Mouse (Mus musculus) heart, embryonic 13.5 days (tissue): ENCODE measurements around the gene Hypk. TPM values are rescaled to one million over a fixed set of nuclear protein-coding genes. Genes with fewer than 3 reads are reported as not detected.

Source experiments
- ATAC-seq: fragments of 200-750 bp; cut with Nextera tagmentation; 2 replicates; pipeline ENCODE4 v1.8.0; 2017; ENCODE audit warnings: moderate TSS enrichment; ENCODE audit not compliant: insufficient number of reproducible peaks, low FRiP score, low TSS enrichment; ENCODE audit errors: extremely low read depth
- H3K27ac ChIP-seq: fragments of 300-500 bp; sonication (generic); replicated peaks from 2 replicates; pipeline ENCODE4 v1.5.1; 2015; ENCODE audit warnings: moderate library complexity, mild to moderate bottlenecking, inconsistent platforms
- H3K27me3 ChIP-seq: fragments of 300-500 bp; sonication (generic); replicated peaks from 2 replicates; pipeline ENCODE4 v1.6.1; 2015; ENCODE audit warnings: mild to moderate bottlenecking, inconsistent platforms
- H3K36me3 ChIP-seq: fragments of 300-500 bp; sonication (generic); 2 replicates; pipeline ENCODE4 v1.6.1; 2015; ENCODE audit warnings: mild to moderate bottlenecking, inconsistent platforms
- H3K4me1 ChIP-seq: fragments of 300-500 bp; sonication (generic); 2 replicates; pipeline ENCODE4 v1.6.1; 2015; ENCODE audit warnings: inconsistent platforms
- H3K4me2 ChIP-seq: fragments of 300-500 bp; sonication (generic); 2 replicates; pipeline ENCODE4 v1.6.1; 2015; ENCODE audit warnings: inconsistent platforms, mild to moderate bottlenecking, moderate library complexity
- H3K4me3 ChIP-seq: fragments of 300-500 bp; sonication (generic); 2 replicates; pipeline ENCODE4 v1.5.1; 2015; ENCODE audit warnings: moderate library complexity, mild to moderate bottlenecking, inconsistent platforms
- H3K9ac ChIP-seq: fragments of 300-500 bp; sonication (generic); 2 replicates; pipeline ENCODE4 v1.6.1; 2015; ENCODE audit warnings: inconsistent platforms, mild to moderate bottlenecking, moderate library complexity
- H3K9me3 ChIP-seq: fragments of 300-500 bp; sonication (generic); 2 replicates; pipeline ENCODE4 v1.6.1; 2016; ENCODE audit warnings: inconsistent platforms
- WGBS: fragments of 180-500 bp; shearing (Covaris S2); methylation state at CpG from one replicate; pipeline ENCODE4 v1.1.7; 2015; ENCODE audit warnings: mixed read lengths; 5-methylcytosine and 5-hydroxymethylcytosine counted together
- microRNA-seq: library from miRNA; unstranded; fragments of <30 nt; microRNA quantifications from one replicate; pipeline ENCODE4, GENCODE M21; 2016
- polyA plus RNA-seq: library from polyadenylated mRNA; unstranded; fragments of >200 nt; fragmentation: Nextera tagmentation; extraction: Ambion mirVana; gene quantifications from 2 replicates; pipeline ENCODE4 v1.2.1, GENCODE M21; 2015

The Hypk gene
- polyA plus RNA-seq, 1 experiment from 2014 or later: 96.3 TPM

DNA sequence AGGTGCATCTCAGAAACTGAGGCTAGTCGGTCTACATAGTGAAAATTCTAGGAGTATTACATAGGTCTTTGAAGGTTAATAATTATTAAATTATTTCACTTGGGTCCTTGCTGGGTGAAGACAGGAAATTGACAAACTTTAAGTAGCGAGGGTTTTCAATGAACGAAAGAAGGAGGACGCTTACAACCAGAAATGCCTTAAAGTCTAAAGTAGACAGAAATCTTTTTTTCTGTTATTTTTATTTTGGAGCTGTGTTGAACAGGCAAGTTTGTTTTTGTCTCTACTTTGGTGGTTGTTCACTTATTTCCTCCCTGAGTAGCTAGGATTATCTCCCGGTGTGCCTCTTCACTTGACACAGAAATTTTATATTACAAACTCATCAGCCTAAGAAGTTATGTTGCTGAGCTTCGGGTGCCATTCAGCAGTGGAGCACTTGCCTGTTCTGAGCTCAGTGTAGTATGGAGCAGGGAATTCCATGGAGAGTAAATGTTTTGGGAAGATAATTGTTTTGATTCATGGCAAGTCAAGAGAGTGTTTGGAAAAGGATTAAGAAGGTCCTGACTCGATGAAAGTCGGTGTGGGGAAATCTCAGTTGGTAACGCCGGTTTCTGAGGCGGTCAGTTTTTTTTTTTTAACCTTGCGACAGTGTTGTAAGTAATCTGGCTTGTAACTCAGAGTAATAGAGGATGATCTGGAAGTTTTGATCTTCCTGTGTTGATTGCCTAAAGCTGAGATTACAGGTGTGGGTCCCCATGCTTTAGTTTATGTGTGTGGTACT is 54.3 kb downstream of the Hypk start:
- no peak overlapping the region for H3K27ac ChIP-seq
- peaks cover 29% of the 10 kb centered on the region for H3K36me3 ChIP-seq
- H3K9ac ChIP-seq: peak overlapping the region; percentile 86
- H3K9me3 ChIP-seq: no peaks in the 10 kb centered on the region
- no peaks in the 10 kb centered on the region for H3K27me3 ChIP-seq
- H3K4me2 ChIP-seq: peak overlapping the region; percentile 74
- no peak for ATAC-seq
- H3K4me3 ChIP-seq: peak overlapping the region; percentile 70
- peaks cover 22% of the 10 kb centered on the region for H3K4me1 ChIP-seq
- 14% methylated on average over 12 of the region's 12 CpGs for WGBS

GRCm38 (mm10) chr2:121507951-121508330 is 54.9 kb downstream of the Hypk start:
- 68% methylated on average over 2 of the region's 2 CpGs for WGBS
- peak overlapping the region; percentile 74 for H3K4me2 ChIP-seq

More at GRCm38 (mm10) chr2:121507951-121508330, 54.9 kb downstream of the Hypk start:
- no peak for ATAC-seq
- Histone ChIP-seq H3K27me3 (no peaks in the 10 kb centered on the region), H3K4me3 (peak overlapping the region; percentile 70), H3K27ac (no peak overlapping the region), H3K4me1 (peaks cover 22% of the 10 kb centered on the region), H3K36me3 (peaks cover 35% of the 10 kb centered on the region), H3K9me3 (no peaks in the 10 kb centered on the region), H3K9ac (peak overlapping the region; percentile 86)

Small RNAs within 50 kb of the gene (microRNA-seq; reads per million reads assigned to microRNA genes)
- gene Gm22953: not detected

Other genes starting within 250 kb of the Hypk start
- 44.5 and 44.6 TPM in 2 replicates for gene Trp53bp1, start 181.9 kb upstream of the Hypk start, polyA plus RNA-seq
- 3.8 and 4.7 TPM in 2 replicates for gene Map1a, start 163.7 kb upstream of the Hypk start, polyA plus RNA-seq
- 9.9 TPM in 2 replicates for gene Ppip5k1, start 97.9 kb upstream of the Hypk start, polyA plus RNA-seq
- gene Ckmt1, start 95.6 kb upstream of the Hypk start, polyA plus RNA-seq: 0.37 and 0.47 TPM in 2 replicates
- not detected in 2 replicates for gene Strc, start 66.1 kb upstream of the Hypk start, polyA plus RNA-seq
- gene Pdia3, start 39.5 kb upstream of the Hypk start, polyA plus RNA-seq: 524 and 560 TPM in 2 replicates
- 2.2 and 2.7 TPM in 2 replicates for gene Catsper2, start 39.5 kb upstream of the Hypk start, polyA plus RNA-seq
- 1.4 and 1.6 TPM in 2 replicates for gene Ell3, start 9.0 kb upstream of the Hypk start, polyA plus RNA-seq
- gene Serf2, start 4.1 kb upstream of the Hypk start, polyA plus RNA-seq: 522 and 573 TPM in 2 replicates
- 0.07 and 0.13 TPM in 2 replicates for gene Serinc4, start 3.5 kb downstream of the Hypk start, polyA plus RNA-seq
- 39.7 and 42.0 TPM in 2 replicates for gene Mfap1b, start 20.8 kb downstream of the Hypk start, polyA plus RNA-seq
- 16.3 and 20.6 TPM in 2 replicates for gene Mfap1a, start 53.4 kb downstream of the Hypk start, polyA plus RNA-seq
- 5.1 and 7.0 TPM in 2 replicates for gene Wdr76, start 53.4 kb downstream of the Hypk start, polyA plus RNA-seq